Mouse (Mus musculus) bone marrow macrophage, adult 2 months (primary cell): ENCODE measurements around the gene Exoc3l2. TPM values are rescaled to one million over a fixed set of nuclear protein-coding genes. Genes with fewer than 3 reads are reported as not detected.
A peak's percentile ranks its signal among the peaks of the same experiment; 100 is the strongest.

ENCODE experiments used
- H3K27ac ChIP-seq: 2 replicates; pipeline ENCODE4 v1.5.1; 2012; ENCODE audit warnings: low read depth, low read length; ENCODE audit not compliant: insufficient read depth
- H3K4me1 ChIP-seq: 2 replicates; pipeline ENCODE4 v1.6.1; 2012; ENCODE audit warnings: low read length; ENCODE audit not compliant: control insufficient read depth, insufficient read depth
- H3K4me3 ChIP-seq: 2 replicates; pipeline ENCODE4 v1.5.1; 2012; ENCODE audit warnings: mild to moderate bottlenecking, low read length, moderate library complexity; ENCODE audit not compliant: insufficient read depth
- CTCF ChIP-seq: IDR thresholded peaks from 2 replicates; pipeline ENCODE4 v1.5.1; 2012; ENCODE audit warnings: low read depth, mild to moderate bottlenecking, low read length, moderate library complexity
- POLR2A ChIP-seq: IDR thresholded peaks from 2 replicates; pipeline ENCODE4 v1.6.1; 2012; ENCODE audit warnings: mild to moderate bottlenecking, low read depth, low read length, borderline replicate concordance
- polyA plus RNA-seq: library from polyadenylated mRNA; stranded (reverse); fragments of >200 nt; gene quantifications from 2 replicates; pipeline ENCODE4 v1.2.4, GENCODE M21; 2012; ENCODE audit not compliant: missing spikeins, insufficient read depth, insufficient read length

Gene Exoc3l2
- polyA plus RNA-seq, 1 experiment, result not detected

DNA sequence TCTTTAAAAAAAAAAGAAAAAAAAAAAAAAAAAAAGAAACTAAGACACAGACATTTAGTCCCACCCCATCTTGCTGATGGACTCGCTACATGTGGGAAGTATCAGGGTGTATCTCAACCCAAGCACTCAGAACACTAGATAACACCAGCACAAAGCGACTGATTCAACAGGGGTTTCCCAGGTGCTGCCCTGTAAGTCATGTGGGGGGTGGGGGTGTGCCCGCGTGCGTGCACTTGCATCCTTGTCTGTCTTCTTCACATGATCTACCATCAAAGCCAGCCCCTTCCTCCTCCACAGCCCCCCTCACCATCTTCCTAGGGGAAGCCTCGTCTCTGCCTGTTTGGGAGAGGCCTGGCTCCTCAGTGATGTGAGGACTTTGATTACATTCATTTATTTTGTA, 49.2 kb downstream of the Exoc3l2 start:
- H3K4me3 ChIP-seq, result no peak overlapping the region
- H3K4me1 ChIP-seq, result no peaks in the 10 kb centered on the region
- no peak for TF ChIP-seq CTCF
- TF ChIP-seq POLR2A, result no peak
- H3K27ac ChIP-seq, result no peak overlapping the region

DNA sequence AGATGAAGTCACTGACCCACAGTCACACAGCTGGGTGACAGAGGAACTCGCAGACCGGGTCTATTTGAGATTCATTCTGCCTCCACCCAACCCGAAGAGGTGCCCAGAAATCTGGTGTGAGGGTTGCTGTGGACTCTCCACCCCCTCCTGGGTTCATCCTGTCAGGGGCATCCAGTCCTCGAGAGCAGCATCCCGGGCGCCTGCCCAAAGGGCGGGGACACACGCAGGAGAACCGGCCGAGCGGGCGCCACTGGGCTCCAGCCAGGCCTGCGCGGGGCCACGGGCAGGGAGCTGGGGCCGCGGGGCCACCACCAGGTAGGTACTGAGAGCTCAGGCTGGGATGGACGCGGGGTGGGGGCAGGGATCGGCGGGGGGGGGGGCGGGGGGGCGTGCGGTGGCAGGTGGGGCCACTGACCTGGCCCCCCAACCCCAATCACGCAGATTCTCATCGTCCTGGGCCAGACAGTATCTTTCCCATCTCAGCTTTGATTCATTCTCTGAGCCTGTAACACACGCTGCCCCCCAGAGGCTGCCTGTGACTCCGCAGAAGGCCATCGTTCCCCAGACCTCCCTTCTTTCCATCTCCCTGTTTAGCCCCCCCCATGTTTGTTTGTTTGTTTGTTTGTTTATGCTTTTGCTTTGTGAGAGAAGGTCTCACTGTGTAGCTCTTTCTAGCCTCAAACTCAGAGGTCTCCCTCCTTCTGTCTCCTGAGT, 54.7 kb downstream of the Exoc3l2 start, which contains the start of gene Nkpd1:
Nkpd1 (plus strand) TSS at position 187 of the 714 bp plus-strand sequence.
- Histone ChIP-seq H3K4me1 (peaks cover 7% of the 10 kb centered on the region), H3K27ac (no peak within 1 kb of the TSS), H3K4me3 (no peak within 1 kb of the TSS)
- TF ChIP-seq CTCF, result no peak
- TF ChIP-seq POLR2A, result no peak

DNA sequence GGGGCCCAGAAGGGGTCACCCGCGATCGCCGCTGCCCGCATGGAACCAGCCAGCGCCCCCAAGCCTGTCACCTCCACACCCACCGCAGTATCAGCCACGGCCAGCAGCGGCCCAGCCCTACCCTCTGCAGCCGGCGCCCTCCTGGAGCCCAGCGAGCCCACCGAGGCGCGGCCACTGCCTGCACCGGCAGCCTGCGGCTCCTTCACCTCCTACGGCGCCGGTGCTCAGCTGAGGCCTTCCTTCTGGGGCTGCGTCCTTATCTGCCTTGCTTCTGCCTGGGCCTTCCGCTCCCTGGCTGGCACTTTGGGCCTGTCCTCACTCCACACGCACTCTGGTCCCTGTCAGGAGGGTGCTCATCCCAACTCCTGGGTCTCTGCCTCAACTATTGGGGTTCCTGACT, 56.9 kb downstream of the Exoc3l2 start:
- H3K4me3 ChIP-seq, result no peak overlapping the region
- peaks cover 8% of the 10 kb centered on the region for H3K4me1 ChIP-seq
- H3K27ac ChIP-seq, result no peak overlapping the region
- TF ChIP-seq CTCF, result no peak
- TF ChIP-seq POLR2A, result no peak

DNA sequence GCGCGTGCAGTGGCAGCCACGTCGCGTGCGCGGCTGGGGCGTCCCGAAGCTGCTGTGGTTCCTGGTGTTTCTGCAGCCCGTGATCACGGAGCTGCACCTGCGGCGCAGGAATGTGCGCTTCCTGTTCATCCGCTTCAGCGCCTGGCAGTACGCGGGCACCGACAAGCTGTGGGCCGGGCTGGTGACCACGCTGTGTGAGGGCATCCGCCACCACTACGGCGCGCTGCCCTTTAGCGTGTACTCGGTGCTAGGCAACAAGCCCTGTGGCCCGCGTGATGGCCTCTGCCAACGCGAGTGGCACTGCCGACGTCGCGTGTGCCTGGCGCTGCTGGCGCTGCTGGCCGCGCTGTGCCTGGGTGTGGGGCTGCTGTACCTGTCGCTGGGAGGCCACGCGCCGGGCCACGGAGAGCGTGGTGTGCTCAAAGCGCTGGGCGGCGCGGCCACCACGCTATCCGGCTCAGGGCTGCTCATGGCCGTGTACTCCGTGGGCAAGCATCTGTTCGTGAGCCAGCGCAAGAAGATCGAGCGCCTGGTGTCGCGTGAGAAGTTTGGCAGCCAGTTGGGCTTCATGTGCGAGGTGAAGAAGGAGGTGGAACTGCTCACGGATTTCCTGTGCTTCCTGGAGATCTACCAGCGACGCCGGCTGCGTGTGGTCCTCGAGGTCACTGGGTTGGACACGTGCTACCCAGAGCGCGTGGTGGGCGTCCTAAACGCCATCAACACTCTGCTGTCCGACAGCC, 60.1 kb downstream of the Exoc3l2 start:
- H3K4me1 ChIP-seq, result peaks cover 6% of the 10 kb centered on the region
- no peak overlapping the region for H3K27ac ChIP-seq
- TF ChIP-seq POLR2A (no peak), CTCF (no peak)
- peak overlapping the region; percentile 39 for H3K4me3 ChIP-seq

DNA sequence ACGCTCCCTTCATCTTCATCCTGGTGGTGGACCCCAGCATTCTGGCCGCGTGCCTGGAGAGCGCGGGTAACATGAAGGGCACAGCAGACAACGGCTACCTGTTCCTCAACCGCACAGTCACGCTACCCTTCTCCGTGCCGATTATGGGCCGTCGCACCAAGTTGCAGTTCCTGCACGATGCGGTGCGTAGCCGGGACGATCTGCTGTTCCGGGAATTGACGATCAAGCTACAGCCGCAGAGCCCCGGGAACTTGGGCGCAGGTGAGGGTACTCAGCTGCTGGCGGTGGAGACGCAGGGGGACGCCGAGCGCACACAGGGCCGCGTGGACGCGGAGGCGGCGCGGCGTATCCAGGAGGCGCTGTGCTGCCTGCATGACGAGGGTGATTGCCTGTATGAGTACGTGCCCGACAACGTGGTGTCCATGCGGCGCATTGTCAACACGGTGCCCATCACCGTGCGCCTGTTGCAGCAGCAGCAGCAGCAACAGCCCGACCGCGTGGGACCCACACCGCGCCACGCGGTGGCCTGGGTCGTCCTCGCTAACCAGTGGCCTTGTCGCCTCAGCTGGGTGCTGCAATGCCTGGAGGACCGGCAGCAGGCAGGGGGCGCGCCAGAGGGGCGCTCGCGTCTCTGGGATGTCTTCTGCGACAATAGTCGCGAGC, 60.8 kb downstream of the Exoc3l2 start:
- peak overlapping the region; percentile 39 for H3K4me3 ChIP-seq
- TF ChIP-seq CTCF (peak; percentile 29; the same call in 1 of the 2 replicates), POLR2A (no peak)
- no peak overlapping the region for H3K27ac ChIP-seq
- peaks cover 2% of the 10 kb centered on the region; the same call in 1 of the 2 replicates for H3K4me1 ChIP-seq

DNA sequence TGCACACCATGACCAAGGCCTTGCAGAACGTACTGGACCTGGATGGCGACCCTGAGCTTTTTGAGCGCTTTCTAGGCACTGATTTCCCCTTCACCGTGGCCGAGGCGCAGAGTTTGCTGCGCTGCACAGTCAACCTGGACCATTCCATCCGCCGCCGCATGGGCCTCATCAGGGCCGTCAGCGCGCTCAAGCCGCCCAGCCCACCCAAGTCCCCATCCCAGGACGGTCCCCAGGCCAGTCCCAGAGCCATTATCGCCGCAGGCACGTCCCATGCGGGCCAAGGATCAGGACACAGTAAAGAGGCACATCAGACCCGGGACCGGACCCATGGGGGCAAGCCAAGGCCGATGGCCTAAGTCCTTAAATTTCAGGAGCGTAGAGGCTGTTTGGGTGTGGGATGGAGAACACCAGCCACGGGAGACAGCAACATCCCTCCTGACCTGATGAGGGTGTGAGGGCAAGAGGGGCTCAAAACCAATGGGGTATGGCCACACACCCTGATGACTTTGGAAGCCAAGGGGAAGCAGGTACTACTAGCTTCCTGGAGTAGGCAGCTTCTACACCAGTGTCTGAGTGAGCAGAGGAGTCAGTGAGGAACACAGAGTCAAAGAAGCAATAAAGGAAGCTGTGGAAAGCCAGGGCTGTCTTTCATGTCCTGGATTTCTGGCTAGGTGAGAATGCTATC, 61.4 kb downstream of the Exoc3l2 start:
- TF ChIP-seq CTCF (no peak), POLR2A (no peak)
- Histone ChIP-seq H3K4me3 (no peak overlapping the region), H3K4me1 (peaks cover 2% of the 10 kb centered on the region; the same call in 1 of the 2 replicates), H3K27ac (no peak overlapping the region)

DNA sequence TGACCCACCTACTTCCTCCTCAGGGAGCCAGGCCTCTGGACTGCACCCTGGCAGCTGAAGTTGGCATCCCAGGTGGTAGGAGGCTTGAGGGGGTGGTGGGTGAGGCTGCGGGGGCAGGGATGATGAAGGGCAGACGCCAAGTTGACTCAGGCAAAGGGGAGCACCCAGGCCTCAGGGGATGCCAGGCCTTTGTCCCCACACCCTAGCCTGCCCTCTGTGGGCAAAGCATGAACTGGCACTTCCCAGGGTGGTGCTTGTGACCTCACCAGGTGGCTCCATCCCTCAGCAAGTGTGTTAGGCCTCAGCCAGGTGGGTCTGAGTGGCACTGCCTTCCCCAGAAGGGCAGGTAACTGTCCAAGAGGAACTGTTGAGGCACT, 62.0 kb downstream of the Exoc3l2 start:
- H3K27ac ChIP-seq, result no peak overlapping the region
- H3K4me3 ChIP-seq, result no peak overlapping the region
- no peak for TF ChIP-seq POLR2A
- 0 out of 2 replicates have a peak, but pooled peaks have one; percentile 13 for TF ChIP-seq CTCF
- peaks cover 2% of the 10 kb centered on the region; the same call in 1 of the 2 replicates for H3K4me1 ChIP-seq

DNA sequence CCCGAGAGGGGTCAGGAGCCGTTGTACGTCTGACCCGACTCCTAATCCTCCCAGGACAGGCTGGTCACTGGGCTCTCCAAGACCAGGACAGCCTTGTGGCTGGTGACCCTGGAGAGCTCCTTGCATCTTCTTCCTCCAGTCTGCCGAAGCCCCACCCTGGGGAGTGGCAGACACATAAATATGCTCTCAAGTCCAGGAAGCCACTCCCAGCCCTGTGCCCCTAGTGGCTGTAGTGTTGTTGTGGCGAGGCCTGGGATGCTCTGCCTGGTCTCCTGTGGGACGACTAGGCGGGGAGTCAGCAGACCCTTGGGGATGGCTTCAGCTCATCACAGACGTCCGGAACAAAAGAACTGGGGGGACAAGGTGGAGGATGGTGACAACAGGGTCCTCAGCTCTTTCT, 67.9 kb downstream of the Exoc3l2 start:
- H3K4me3 ChIP-seq, result no peak overlapping the region
- TF ChIP-seq POLR2A (no peak), CTCF (no peak)
- no peaks in the 10 kb centered on the region for H3K4me1 ChIP-seq
- no peak overlapping the region for H3K27ac ChIP-seq

DNA sequence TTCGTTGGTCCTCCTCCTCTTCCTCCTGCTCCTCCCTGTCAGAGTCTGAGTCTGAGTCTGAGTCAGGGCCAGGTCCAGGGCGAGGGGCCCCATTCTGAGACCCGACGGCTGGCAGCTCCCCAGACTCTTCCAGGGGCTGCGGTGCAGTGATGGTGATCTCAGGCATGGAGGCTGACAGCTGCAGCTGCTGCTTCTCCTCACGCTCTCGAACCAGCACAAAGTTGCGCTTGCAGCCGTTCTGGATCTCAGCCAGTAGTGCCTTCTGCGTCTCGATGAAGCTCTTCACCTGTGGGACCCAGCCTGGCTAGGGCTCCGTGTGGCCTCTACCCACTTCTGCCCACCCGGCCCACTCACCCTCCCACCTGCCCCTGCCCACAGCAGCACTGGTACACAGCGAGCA, 69.1 kb downstream of the Exoc3l2 start:
- Histone ChIP-seq H3K27ac (no peak overlapping the region), H3K4me3 (no peak overlapping the region), H3K4me1 (no peaks in the 10 kb centered on the region)
- TF ChIP-seq POLR2A (no peak), CTCF (no peak)
